Mouse (Mus musculus): Measurements from ENCODE around the gene Dvl3.
A peak's percentile ranks its signal among the peaks of the same experiment; 100 is the strongest.
"Not testable (repeated sequence)": the region's sequence is repeated elsewhere in the genome, so short reads cannot be mapped to it uniquely, and the experiment has no call there.

The Dvl3 gene

DNA sequence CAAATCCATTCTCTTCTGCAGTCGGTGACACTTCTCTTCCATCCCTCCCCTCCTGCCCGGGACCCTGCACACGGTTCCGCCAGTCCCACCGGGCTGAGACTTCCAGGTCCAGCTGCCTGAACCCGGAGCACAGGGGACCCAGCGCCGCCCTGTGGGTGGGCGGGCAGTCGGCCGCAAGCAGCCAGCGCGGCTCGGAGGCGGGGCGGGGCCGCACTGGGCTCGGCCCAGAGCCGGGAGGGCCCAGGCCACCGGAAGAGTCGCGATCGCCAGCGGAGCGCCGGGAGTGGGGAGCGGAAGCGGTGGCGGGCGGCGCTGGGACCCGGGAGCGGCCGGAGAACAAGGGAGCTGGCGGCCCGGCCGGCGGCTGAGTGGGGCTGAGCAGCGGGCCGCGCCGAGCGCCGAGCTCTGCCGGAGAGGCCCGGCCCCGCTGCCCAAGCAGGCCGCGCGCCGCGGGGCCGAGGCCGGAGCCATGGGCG lies at the start of gene Dvl3:
Gene Dvl3, plus strand, starts transcription at position 257 of the 476 bp plus-strand sequence.
- DNase-seq (ENCODE audit: low read depth, low spot score) = peak; percentile 96

DNA sequence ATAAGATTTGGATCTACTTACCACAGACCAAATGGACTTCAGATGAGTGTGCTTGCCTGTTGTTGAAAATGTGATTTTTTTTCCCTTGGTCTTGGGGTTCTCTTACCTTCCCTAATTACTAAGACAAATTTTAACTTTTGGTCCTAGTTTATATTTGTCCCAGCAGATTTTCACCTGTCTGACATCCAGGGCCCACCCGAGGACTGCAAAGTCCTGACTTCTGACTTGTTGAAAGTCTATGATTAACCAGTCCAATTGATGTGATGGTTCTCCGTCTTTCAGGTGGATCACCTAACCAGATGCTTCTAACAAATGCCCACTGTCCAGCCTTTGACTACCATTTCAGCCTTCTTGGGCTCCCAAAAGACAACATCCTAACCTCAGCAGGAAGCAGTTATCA lies 45.8 kb upstream of the Dvl3 start:
- no peak for DNase-seq (ENCODE audit: low read depth, low spot score)

DNA sequence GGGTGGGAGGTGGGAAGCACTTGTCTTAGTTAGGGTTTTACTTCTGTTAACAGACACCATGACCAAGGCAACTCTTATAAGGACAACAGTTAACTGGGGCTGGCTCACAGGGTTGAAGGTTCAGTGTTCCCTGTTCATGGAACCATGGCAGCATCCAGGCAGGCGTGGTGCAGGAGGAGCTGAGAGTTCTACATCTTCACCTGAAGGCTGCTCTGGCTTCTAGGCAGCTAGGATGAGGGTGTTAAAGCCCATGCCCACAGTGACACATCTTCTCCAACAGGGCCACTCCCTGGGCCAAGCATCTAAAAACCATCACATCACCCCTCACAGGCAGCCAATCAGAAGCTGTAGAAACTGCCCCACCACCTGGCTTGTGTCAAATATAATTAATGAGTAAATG lies 45.1 kb upstream of the Dvl3 start:
- DNase-seq (ENCODE audit: low read depth, low spot score) = no peak

DNA sequence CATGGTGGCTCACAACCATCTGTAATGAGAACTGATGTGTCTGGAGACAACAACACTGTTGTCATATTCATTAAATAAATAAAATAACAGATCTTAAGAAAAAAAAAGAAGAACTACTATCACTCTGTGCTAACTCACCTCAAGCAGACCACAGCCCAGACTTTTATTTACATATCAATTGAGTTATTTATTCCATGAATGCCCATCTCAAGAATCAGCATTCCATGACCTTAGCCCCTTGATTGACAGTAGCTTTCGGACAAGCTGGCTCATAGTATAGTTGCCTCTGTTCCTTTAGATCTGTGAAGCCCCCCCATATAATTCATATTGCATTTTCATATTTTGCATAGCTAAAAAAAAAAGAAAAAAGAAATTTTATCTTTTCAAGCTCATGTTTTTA lies 43.0 kb upstream of the Dvl3 start:
- DNase-seq (ENCODE audit: low read depth, low spot score) = no peak

DNA sequence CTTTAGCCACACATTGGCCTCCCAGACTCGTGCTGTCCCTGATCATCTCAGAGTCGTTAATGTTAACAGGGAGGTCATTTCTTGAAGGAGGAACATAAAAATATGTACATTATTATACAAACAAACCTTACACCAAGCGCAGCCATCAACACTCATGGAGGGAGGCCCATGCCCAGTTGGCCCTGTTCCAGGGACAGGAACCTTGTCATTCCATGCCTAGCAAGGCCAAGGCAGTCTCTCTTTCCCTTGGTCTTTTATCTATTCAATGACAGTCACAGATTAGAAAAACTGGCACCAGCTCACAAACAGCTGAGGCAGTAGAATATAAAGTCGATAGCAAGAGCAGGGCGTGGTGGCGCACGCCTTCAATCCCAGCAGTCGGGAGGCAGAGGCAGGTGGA lies 42.6 kb upstream of the Dvl3 start:
- no peak for DNase-seq (ENCODE audit: low read depth, low spot score)

DNA sequence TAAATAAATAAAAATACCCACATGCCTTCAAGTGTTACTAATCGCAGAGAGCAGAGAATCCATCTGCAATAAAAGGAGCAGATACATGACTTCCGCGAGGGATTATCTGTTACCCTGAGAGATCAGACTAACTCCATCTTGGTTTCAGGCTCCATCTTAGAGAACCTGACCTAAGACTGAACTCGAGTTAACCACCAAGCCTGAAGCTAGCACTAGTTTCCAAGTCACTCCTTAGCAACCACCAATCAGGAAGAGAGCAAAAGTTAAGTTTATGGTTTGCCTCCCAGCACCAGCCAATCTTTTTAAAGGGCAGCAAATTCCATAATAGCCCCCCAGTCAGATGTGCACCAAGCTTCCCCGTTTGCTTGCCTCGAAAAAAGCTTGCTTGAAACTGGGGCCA lies 42.0 kb upstream of the Dvl3 start:
- DNase-seq (ENCODE audit: low read depth, low spot score) = no peak

DNA sequence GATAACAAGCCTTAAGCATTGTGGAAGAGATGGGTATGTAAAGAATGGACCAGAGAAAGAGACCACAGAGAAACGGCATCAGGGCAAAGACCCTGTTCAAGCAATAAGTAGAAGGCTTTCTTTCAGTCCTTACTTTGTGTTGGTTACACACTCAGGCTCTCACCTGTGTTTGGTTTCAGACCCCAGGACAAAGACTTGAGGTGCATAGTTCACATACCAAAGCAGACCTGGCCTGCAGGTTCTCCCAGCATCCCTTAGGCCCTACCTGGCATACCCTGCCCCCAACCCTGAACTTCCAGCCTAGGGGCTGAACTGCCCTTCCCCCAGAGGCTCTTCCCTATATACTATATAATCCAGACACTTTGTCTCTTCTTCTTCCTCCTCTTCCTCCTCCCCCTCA lies 41.4 kb upstream of the Dvl3 start:
- DNase-seq (ENCODE audit: low read depth, low spot score) = no peak

DNA sequence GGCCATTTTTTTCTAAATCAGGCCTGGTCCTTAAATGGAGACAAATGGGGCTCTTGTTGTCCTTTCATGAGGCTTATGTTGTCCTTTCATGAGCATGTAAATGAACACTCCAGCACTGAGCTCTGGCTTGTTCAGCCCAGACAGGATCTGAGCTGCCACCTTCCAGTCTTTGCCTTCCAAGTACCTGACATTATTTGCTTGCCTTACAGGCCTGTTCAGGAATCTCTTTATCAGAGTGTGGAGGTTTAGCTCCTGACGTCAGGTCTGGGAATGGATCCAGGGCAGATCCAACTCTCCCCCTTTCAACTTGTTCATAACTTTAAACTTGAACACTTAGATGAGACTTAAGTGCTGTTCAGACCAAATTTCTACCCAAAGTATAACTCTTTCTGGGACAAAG lies 39.9 kb upstream of the Dvl3 start:
- no peak for DNase-seq (ENCODE audit: low read depth, low spot score)

DNA sequence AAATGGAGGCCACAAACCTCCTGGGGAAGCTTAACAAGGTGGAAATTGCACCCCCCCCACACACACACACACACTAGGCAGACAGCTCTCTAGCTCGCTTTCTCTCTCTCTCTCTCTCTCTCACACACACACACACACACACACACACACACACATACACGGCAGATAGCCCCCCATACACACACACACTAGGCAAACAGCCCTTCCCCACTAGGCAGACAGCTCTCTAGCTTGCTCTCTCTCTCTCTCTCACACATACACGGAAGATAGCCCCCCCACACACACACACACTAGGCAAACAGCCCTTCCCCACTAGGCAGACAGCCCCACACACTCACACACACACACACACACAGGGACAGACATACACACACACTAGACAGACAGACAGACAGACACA lies 39.5 kb upstream of the Dvl3 start:
- no peak for DNase-seq (ENCODE audit: low read depth, low spot score)

DNA sequence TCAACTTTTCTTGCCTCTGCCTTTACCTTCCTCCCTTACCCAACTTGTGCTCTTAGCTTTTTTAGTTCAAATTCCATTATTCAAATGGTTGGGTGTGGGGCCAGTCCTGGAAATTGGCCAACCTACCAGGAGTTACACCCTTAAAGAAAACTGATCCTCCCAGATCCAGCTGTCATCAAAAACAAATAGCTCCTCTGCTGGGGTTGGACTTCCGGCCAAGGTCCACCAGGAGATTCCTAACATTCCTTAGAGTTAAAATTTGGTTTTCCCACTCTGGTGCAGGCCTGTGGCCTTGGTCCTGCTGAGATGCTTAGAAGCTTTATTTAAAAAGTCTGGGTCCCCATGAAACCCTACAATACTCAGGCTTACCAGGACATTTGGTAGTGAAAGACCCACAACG lies 38.3 kb upstream of the Dvl3 start:
- no peak for DNase-seq (ENCODE audit: low read depth, low spot score)

DNA sequence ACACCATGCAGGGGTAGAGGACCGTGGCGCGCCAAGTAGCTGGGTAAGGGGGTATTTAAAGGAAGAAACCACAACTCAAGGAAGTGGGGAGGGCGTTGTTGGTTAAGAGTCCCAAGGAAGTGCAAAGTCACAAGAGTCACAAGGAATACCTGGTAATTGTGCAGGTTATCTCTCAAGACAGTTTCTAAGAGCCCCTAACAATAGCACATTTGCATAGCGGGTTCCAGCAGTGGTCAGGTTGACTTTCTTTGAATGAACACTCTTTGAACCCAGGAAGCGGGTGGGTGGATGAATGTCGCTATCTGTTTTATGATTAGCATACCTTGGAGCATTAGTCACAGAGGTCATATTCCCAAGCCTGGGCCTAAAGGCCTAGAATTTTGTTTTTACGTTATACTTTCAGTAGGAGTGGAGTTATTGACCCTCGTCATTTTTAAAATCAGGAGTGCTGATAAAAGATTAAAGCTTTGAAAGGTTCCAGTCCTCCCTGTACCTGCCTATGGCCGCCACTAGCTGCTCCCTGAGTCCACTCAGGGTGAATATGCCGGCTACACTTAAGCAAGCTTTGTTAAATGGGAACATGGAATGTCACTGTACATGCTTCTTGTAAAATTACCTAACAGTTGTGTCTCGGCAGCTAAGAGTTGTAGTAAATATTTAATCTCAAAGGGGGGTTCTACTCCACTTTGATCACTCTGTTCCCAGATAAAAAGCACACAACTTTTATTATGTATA lies 37.6 kb upstream of the Dvl3 start:
- DNase-seq (ENCODE audit: low read depth, low spot score) = not testable (repeated sequence)

DNA sequence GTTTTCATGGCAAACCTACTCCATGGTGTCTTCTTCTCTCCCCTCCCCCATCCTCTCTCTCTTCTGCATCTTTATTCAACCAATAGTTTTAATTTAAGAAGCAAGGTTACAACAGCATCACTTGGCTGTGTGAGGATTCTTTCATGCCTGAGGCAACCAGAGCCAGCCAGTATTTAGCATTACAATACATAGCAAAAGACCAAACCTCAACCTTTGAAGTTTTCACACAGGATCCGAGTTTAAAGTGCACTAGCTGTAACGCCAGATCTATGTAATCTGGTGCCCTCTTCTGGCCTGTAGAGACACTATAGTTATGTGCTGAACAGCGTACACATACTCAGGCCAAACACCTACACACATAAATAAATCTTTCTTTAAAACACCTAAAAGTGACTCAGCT lies 36.7 kb upstream of the Dvl3 start:
- peak; percentile 57 for DNase-seq (ENCODE audit: low read depth, low spot score)

DNA sequence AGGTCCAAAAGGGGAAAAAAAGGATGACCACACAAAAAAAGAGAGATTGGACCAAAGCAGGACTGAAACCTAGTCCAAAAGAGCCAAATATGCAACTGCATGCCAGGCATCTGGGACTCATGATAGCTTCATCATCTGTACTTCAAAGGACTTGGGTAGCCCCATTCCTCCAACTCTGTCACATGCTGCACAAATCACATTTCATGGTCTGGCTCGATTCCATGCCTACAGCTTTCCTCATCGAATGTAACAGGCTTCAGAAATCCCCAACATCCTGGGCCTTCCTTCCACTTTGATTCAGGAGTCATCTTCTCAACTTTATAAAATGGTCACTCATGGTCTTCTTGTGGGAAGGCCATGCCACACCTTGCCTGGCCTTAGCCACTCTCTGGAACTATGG lies 35.0 kb upstream of the Dvl3 start:
- no peak for DNase-seq (ENCODE audit: low read depth, low spot score)

DNA sequence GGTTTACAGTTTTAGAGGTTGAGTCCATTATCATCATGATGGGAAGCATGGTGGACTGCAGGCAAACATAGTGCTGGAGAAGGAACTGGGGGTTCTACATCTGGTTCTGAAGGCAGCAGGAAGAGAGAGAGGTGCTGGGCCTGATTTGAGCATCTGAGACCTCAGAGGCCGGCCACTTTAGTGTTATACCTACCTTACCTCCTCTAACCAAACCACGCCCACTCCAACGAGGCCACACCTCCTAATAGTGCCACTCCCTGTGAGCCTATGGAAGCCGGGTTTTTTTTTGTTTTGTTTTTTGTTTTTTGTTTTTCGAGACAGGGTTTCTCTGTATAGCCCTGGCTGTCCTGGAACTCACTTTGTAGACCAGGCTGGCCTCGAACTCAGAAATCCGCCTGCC lies 33.1 kb upstream of the Dvl3 start:
- DNase-seq (ENCODE audit: low read depth, low spot score) = not testable (repeated sequence)

DNA sequence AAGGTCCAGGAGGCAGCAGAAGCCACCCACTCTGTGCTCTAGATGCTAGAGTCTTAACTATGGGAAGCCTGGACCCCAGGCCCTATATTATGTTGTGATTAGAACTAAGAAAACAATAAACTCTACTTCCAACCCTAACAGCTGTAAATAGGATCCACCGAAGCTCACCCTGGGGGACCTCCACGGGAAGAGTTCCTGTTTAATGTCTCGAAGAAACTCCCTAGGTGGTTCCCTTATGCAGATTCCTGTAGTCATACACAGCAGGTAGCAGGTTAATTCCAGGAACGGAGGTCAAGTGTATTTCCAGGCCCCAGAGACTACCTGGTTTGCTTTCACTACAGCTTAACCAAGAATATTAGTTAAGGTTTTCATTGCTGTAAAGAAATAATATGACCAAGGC lies 31.7 kb upstream of the Dvl3 start:
- no peak for DNase-seq (ENCODE audit: low read depth, low spot score)

DNA sequence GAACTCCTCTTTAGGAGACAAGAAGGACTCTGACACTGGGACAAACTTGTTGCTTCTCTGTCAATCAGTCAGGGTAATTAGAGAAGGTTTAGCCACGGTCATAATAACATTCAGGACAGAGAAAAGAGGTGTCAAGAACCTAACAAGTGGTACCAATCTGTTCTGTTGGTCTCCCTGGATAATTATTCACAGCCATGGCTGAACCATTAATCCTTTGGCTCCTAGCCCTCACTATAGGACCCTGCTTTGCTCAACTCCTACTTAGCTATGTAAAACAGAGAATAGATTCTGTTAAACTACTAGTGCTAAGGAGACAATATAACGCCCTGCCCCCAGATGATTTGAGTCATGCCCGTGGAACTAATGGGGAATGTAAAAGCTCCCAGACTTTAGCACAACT lies 30.7 kb upstream of the Dvl3 start:
- DNase-seq (ENCODE audit: low read depth, low spot score) = no peak

DNA sequence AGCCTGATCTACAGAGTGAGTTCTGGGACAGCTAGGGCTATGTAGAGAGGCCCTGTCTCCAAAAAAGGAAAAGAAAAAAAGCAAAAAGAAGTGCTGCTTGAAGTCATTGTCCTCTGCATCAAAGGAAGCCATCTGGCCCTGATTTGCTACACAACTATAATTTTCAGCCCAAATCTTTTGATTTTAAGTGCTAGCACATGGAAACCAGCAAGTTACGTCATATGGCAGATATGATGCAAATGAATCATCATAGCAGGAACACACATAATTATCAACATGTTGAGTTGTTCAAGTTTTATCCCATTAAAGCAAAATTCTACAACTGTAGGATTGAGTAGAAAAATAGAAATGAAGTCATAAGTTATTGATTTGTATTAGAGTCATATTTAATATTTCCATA lies 28.6 kb upstream of the Dvl3 start:
- no peak for DNase-seq (ENCODE audit: low read depth, low spot score)

DNA sequence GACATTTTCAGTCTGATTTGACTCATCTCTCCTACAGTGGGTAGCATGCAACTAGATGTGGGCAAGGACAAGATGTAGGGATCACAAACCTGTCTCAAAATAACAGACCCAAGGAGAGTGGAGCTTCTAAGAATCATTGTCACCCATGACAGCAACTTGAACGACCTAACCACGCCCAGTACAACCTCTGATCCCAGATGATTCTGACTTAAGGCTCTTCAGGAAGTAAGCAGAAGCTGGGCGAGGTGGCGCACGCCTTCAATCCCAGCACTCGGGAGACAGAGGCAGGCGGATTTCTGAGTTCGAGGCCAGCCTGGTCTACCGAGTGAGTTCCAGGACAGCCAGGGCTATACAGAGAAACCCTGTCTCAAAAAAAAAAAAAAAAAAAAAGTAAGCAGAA lies 28.0 kb upstream of the Dvl3 start:
- not testable (repeated sequence) for DNase-seq (ENCODE audit: low read depth, low spot score)

DNA sequence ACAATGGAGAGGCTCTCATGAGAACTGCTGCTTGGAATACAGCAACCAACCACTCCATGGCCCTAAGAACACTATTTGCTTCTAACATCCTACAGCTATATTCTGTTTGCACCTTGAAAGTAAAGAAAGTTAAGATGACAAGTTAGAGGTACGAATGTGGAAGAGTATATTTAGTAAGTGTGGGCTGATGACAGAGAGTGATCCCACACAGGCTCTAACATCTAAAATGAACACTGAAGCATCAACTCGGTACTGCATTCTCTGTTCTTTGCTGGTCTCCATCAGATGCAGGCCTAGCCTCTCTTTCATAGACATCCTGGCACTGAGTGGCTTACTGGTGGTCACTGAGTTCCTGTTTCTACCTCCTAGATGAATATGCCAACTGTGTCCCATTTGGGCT lies 27.5 kb upstream of the Dvl3 start:
- peak; percentile 45 for DNase-seq (ENCODE audit: low read depth, low spot score)

DNA sequence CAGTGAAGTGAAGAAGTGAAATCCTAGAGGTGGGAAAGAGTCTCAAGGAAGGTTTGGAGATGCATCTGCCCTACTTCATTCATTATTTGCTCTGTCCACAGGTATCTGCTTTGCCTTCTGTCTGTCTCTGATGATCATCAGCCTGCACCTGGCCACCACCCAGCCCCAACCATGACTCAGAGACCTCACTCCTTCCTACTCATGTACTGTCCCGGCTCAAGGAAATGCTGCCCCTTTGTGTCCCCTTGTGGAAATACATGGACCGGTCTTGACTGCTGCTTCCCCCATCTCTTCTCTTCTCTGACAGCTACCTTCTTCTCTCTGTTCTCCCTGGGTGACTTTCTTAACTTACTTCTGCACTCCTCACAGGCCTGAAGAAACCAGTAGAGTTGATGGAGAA lies 26.2 kb upstream of the Dvl3 start:
- no peak for DNase-seq (ENCODE audit: low read depth, low spot score)

DNA sequence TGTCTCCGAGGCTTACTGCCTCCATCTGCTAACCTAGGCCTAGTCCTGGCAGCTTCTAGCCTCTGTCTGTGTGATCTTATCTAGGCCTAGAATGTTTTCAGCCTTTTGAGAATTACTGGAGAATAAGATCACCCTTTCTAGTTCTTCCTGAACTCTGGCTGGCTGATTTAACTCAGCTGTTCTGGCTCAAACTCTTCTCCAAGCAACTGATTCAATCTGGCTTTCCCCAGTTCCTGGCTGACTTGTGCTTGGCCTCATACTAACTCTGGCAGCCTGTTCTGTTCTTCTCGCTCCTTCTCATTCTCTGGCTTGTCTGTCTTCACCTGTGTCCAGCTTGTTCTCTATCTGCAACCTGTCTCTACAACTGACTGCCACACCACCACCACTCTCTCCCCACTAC lies 25.5 kb upstream of the Dvl3 start:
- no peak for DNase-seq (ENCODE audit: low read depth, low spot score)

DNA sequence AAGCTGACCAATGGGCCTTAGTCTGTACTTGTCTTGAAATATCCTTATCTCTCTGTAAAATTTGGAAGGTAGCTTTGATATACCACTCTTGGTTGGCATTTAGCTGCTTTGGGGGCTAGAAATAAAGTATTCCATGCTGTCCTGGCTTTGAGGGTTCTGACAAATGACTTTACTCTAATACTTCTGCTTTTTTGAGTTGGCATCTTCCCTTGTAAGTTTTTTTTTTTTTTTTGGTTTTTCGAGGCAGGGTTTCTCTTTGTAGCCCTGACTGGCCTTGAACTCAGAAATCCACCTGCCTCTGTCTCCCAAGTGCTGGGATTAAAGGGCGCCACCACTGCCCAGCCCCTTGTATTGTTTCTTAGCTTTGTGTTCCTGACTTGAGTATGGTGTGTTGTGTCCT lies 23.3 kb upstream of the Dvl3 start:
- no peak for DNase-seq (ENCODE audit: low read depth, low spot score)

DNA sequence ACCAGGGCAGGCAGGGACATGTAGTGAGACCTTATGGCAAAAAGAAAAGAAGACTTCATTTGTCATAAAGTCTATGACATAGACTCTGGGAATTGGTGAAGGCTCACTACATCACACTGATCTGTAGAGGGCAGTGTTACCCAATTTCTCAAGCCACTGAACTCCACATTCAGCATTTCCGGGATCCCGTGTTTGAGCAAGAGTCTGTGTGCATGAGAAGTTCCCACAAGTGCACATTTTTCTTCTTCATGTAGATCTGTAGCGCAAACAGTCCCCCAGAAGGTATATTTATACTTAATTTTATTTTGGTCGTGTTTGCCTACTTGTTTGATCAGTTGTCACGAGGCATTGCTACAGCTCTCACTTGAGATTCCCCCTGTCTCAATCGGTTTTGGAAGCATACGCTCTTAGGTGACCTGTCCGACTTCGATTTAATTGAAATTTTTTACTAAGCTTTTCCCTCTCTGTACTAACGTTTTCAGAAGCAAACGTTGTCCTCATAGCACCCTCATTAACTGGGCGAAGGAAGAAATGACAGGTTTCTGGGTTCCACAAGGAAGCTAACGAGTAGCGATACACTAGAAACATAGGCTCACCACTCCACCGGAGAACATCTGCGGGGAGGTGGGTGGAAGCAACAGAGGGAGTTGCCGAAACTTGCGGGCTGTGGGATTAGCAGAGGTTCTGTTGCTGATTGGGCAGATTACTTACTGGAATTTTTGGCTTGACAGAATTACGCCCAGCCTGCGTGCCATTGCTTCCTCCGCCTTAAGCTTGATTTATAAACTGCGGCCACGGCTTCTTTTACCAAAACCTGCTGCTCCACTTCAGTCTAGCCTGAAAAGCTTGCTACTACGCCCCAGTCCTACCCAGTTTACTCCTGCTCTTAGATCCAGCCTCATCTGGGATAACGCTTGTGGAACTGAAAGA lies 19.8 kb upstream of the Dvl3 start:
- DNase-seq (ENCODE audit: low read depth, low spot score) = peak; percentile 92

Data from brain, adult 2 months (tissue).